Mouse (Mus musculus) limb, embryonic 11.5 days (tissue): Measurements from ENCODE around the gene Fam196a. TPM values are rescaled to one million over a fixed set of nuclear protein-coding genes. Genes with fewer than 3 reads are reported as not detected.

Experiments
- ATAC-seq: fragments of 200-750 bp; cut with Nextera tagmentation; 2 replicates; pipeline ENCODE4 v1.8.0; 2017; ENCODE audit warnings: low read depth; ENCODE audit not compliant: insufficient number of reproducible peaks, low FRiP score, low TSS enrichment
- DNase-seq: peaks from one replicate; pipeline ENCODE4 v3.0.0-alpha.2; 2015; ENCODE audit warnings: low spot score
- H3K27ac ChIP-seq: fragments of 300-500 bp; sonication (generic); replicated peaks from 2 replicates; pipeline ENCODE4 v1.5.1; 2014; ENCODE audit warnings: low read depth, mild to moderate bottlenecking, low read length
- H3K27me3 ChIP-seq: fragments of 300-500 bp; sonication (generic); 2 replicates; pipeline ENCODE4 v1.6.1; 2014; ENCODE audit warnings: mild to moderate bottlenecking, low read length, mixed read lengths; ENCODE audit not compliant: control insufficient read depth, insufficient read depth
- H3K36me3 ChIP-seq: fragments of 300-500 bp; sonication (generic); 2 replicates; pipeline ENCODE4 v1.6.1; 2014; ENCODE audit warnings: mild to moderate bottlenecking, low read length, moderate library complexity, mixed read lengths; ENCODE audit not compliant: control insufficient read depth, insufficient read depth
- H3K4me1 ChIP-seq: fragments of 300-500 bp; sonication (generic); 2 replicates; pipeline ENCODE4 v1.6.1; 2014; ENCODE audit warnings: low read length, mixed read lengths; ENCODE audit not compliant: control insufficient read depth, insufficient read depth
- H3K4me2 ChIP-seq: fragments of 300-500 bp; sonication (generic); 2 replicates; pipeline ENCODE4 v1.6.1; 2014; ENCODE audit warnings: low read depth, mild to moderate bottlenecking, moderate library complexity; ENCODE audit not compliant: severe bottlenecking
- H3K4me3 ChIP-seq: fragments of 300-500 bp; sonication (generic); 2 replicates; pipeline ENCODE4 v1.5.1; 2014; ENCODE audit warnings: low read depth, low read length
- H3K9ac ChIP-seq: fragments of 300-500 bp; sonication (generic); 2 replicates; pipeline ENCODE4 v1.6.1; 2014; ENCODE audit warnings: mild to moderate bottlenecking, low read length
- H3K9me3 ChIP-seq: fragments of 300-500 bp; sonication (generic); 2 replicates; pipeline ENCODE4 v1.6.1; 2016; ENCODE audit warnings: low read length; ENCODE audit not compliant: control insufficient read depth
- WGBS: fragments of 180-500 bp; shearing (Covaris S2); extraction: QIAGEN DNeasy Blood & Tissue Kit; methylation state at CpG from one replicate; pipeline ENCODE4 v1.1.7; 2014; 5-methylcytosine and 5-hydroxymethylcytosine counted together
- polyA plus RNA-seq: library from polyadenylated mRNA; unstranded; fragments of >200 nt; fragmentation: Nextera tagmentation; extraction: Ambion mirVana; gene quantifications from 2 replicates; pipeline ENCODE4 v1.2.1, GENCODE M21; 2014

The Fam196a gene
- 3.2 and 3.4 TPM in 2 replicates for polyA plus RNA-seq

GRCm38 (mm10) chr7:134937927-134938609, at the start of gene Fam196a:
Gene Fam196a, minus strand, starts transcription at chr7:134938430.
- no peaks in the 10 kb centered on the region for H3K9me3 ChIP-seq
- peaks cover 5% of the 10 kb centered on the region for H3K27me3 ChIP-seq
- no peak within 1 kb of the TSS for H3K27ac ChIP-seq
- peak within 1 kb of the TSS; percentile 48 for H3K4me3 ChIP-seq
- peaks cover 5% of the 10 kb centered on the region; the same call in 1 of the 2 replicates for H3K4me1 ChIP-seq
- WGBS, result under 1% methylated on average over 36 of the region's 71 CpGs
- peak within 1 kb of the TSS; percentile 96 for H3K4me2 ChIP-seq
- peak within 1 kb of the TSS; percentile 52 for H3K9ac ChIP-seq
- ATAC-seq (peak; percentile 76), DNase-seq (peak; percentile 80)
- no peaks in the 10 kb centered on the region; the same call in 1 of the 2 replicates for H3K36me3 ChIP-seq

DNA sequence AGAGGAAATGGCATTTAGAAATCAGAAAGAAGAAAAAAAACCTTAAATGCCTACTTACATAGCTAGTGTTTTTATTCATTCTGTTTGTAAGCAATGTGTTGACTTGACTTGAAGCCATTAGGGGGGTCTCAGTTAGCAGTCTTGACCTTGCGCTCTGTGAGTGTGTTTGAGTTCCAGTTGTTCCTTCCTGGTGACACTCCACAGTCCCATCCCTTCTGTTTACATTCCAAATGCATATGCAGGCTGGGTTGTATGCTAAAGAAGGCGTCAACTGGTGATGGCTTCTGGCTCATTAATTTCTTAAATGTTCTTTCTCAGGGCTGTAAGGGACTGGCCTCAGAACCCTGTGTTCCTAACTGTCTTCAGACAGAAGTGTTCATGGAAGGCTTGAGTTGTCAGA, 23.4 kb upstream of the Fam196a start:
- DNase-seq (no peak), ATAC-seq (no peak)
- Histone ChIP-seq H3K9ac (no peak overlapping the region), H3K36me3 (no peaks in the 10 kb centered on the region), H3K4me2 (no peak overlapping the region), H3K27me3 (no peaks in the 10 kb centered on the region), H3K9me3 (no peaks in the 10 kb centered on the region), H3K4me1 (no peaks in the 10 kb centered on the region), H3K27ac (no peak overlapping the region), H3K4me3 (no peak overlapping the region)
- WGBS, result 88% methylated on average over 2 of the region's 2 CpGs

- no peak overlapping the region for H3K27ac ChIP-seq
- no peaks in the 10 kb centered on the region for H3K36me3 ChIP-seq
- WGBS, result 55% methylated on average over 4 of the region's 4 CpGs
- H3K4me2 ChIP-seq, result no peak overlapping the region
- DNase-seq (peak; percentile 38), ATAC-seq (no peak)
- no peaks in the 10 kb centered on the region for H3K27me3 ChIP-seq
- H3K4me1 ChIP-seq, result no peaks in the 10 kb centered on the region
- H3K9me3 ChIP-seq, result no peaks in the 10 kb centered on the region
- H3K9ac ChIP-seq, result no peak overlapping the region
- H3K4me3 ChIP-seq, result no peak overlapping the region
Observed at GRCm38 (mm10) chr7:134960871-134961270, 22.6 kb upstream of the Fam196a start.

- no peaks in the 10 kb centered on the region for H3K4me1 ChIP-seq
- H3K9me3 ChIP-seq, result no peaks in the 10 kb centered on the region
- DNase-seq, result no peak
- 94% methylated on average over 6 of the region's 6 CpGs for WGBS
- H3K4me2 ChIP-seq, result no peak overlapping the region
- no peaks in the 10 kb centered on the region for H3K36me3 ChIP-seq
- no peaks in the 10 kb centered on the region for H3K27me3 ChIP-seq
- no peak overlapping the region for H3K9ac ChIP-seq
- no peak overlapping the region for H3K4me3 ChIP-seq
- no peak overlapping the region for H3K27ac ChIP-seq
- ATAC-seq, result no peak
Observed at GRCm38 (mm10) chr7:134959086-134959485, 20.9 kb upstream of the Fam196a start.

DNA sequence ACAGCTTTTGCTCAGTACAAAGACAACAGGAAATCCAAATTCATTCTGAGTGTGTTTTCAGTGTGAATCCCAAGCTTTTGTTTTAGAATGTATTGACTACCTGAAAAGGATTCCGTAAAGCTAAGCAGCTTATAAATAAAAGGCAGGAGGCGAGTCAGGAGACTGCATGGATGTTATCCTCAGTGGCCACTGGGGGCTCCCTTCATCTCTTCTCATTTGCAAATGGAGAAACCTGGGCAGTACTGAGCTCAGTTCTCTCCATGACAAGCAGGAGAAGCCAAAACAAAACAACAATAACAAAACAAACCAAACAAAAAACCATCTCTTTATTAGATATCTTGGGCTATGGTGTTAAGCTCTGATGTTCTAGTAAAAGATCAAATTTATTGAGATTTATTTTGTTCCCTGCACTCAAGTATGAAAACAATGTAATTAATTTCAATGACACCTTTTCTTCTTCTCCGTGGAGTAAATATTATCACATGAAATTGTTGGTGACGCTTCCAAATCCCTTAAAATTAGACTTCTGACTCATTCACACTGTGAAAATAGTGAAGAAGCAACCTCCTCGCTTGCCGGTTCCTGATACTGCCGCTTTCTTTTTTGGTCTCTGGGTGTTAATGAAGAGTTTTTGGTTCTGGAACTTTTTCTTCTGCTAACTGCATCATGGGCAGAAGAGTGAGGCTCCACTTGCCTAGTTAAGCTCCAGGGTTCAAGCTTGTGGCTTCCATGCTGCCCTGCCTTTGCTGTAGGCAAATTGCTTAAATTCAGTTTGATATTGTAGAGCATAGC, 7.9 kb upstream of the Fam196a start:
- no peak overlapping the region for H3K4me2 ChIP-seq
- no peaks in the 10 kb centered on the region for H3K9me3 ChIP-seq

DNA sequence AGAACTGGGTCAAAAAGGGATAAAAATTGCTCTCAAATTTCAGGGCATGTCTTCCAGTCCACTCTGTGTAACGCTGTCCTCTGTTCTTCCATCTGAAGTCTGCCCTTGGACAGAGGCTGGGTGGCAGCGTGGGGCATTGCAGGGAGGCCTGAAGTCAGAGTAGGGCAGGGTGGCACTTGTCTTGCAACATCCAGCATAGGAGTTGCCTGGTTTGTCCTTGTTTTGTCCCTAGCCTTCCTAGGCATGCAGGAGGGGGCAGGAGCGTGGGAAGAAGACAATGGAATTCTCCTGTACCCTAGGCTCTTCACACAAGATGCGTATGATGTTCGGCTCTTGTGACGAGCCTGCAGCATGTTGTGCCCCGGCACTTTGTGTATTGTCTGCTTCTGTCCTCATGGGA, 5.5 kb upstream of the Fam196a start:
- Histone ChIP-seq H3K4me3 (no peak overlapping the region), H3K36me3 (no peaks in the 10 kb centered on the region; the same call in 1 of the 2 replicates), H3K9ac (no peak overlapping the region), H3K4me2 (no peak overlapping the region), H3K4me1 (peaks cover 1% of the 10 kb centered on the region; the same call in 1 of the 2 replicates), H3K27me3 (no peaks in the 10 kb centered on the region), H3K9me3 (no peaks in the 10 kb centered on the region), H3K27ac (no peak overlapping the region)
- no peak for ATAC-seq
- 88% methylated on average over 7 of the region's 7 CpGs for WGBS
- DNase-seq, result no peak

More for the DNA sequence above, 7.9 kb upstream of the Fam196a start:
- WGBS, result 87% methylated on average over 7 of the region's 7 CpGs
- DNase-seq (peak; percentile 26), ATAC-seq (no peak)
- Histone ChIP-seq H3K9ac (no peak overlapping the region), H3K27ac (no peak overlapping the region), H3K27me3 (no peaks in the 10 kb centered on the region), H3K4me3 (no peak overlapping the region), H3K36me3 (no peaks in the 10 kb centered on the region; the same call in 1 of the 2 replicates), H3K4me1 (no peaks in the 10 kb centered on the region)

DNA sequence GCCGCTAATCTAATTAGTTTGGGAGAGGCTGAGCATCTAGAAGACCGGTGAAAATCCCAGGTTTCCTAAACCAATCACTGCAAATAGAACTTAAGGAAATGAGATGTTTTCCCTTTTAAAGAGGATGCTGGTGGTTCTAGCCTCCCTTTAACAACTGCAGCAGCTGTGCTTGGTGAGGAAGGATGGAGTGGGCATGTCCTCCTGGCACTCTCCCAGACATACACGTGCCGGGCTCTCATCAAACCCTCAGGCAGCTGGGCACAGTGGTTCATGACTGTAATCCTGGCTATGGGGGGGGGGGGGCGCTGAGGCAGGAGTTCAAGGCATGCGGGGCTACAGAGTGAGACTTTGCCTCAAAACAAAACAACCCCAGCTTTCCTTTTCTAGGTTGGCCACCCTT, 4.8 kb upstream of the Fam196a start:
- Histone ChIP-seq H3K4me2 (no peak overlapping the region), H3K27me3 (no peaks in the 10 kb centered on the region), H3K9ac (no peak overlapping the region), H3K36me3 (no peaks in the 10 kb centered on the region; the same call in 1 of the 2 replicates), H3K4me3 (no peak overlapping the region), H3K27ac (no peak overlapping the region), H3K9me3 (no peaks in the 10 kb centered on the region), H3K4me1 (peaks cover 5% of the 10 kb centered on the region; the same call in 1 of the 2 replicates)
- no peak for ATAC-seq
- 75% methylated on average over 6 of the region's 6 CpGs for WGBS
- no peak for DNase-seq

- Histone ChIP-seq H3K27ac (no peak overlapping the region), H3K4me2 (no peak overlapping the region), H3K4me1 (peaks cover 5% of the 10 kb centered on the region; the same call in 1 of the 2 replicates), H3K36me3 (no peaks in the 10 kb centered on the region; the same call in 1 of the 2 replicates), H3K9me3 (no peaks in the 10 kb centered on the region), H3K4me3 (no peak overlapping the region), H3K9ac (no peak overlapping the region), H3K27me3 (peaks cover 5% of the 10 kb centered on the region)
- 93% methylated on average over 6 of the region's 6 CpGs for WGBS
- DNase-seq, result no peak
- no peak for ATAC-seq
Observed at GRCm38 (mm10) chr7:134941891-134942290, 3.7 kb upstream of the Fam196a start.
